Mouse (Mus musculus): ENCODE measurements around the gene Mybph. TPM values are rescaled to one million over a fixed set of nuclear protein-coding genes. Genes with fewer than 3 reads are reported as not detected.

Mybph gene
- polyA plus RNA-seq, 1 experiment from 2014 or later, result 0.43 TPM

DNA sequence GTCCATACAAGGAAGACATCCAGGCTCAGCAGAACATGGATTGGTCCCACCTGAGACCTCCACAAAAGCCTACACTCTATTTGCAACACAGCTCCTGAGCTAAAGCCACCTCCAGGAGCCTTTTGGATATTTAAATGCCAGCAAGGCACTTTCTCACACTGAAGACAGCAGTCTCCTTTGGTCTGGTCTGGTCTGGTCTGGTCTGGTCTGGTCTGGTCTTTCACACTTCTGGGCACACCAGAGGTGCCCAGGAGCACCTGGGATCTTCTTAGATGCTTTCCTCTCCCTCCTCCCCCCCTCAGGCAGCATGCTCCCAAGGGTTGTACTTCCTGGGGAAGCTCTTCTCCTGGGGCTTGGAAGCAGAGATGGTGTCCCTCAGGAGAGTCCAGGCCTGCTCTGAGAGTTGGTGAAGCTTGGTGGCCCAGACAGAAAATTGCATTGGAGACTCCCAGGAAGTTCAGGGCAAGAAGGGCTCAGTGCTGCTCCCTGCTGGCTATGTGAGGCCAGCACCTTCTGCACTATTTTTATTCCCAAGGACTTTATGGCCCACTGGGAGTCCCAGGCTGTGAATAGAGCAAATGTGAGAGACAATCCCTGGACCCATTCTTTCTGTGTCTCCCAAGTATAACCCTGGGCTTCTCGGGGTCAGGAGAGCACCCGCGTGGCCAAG is 8.6 kb downstream of the Mybph start:
- no peaks in the 10 kb centered on the region for H3K9me3 ChIP-seq
- DNase-seq (ENCODE audit: low spot score), result no peak
- H3K4me1 ChIP-seq, result peaks cover 50% of the 10 kb centered on the region
- H3K4me3 ChIP-seq, result no peak overlapping the region
- WGBS, result 38% methylated on average over 3 of the region's 3 CpGs
- H3K27ac ChIP-seq, result peak overlapping the region; percentile 56; the same call in 1 of the 2 replicates
- 0 out of 2 replicates have a peak, but pooled peaks cover 2% of the 10 kb centered on the region for H3K36me3 ChIP-seq
- H3K27me3 ChIP-seq (ENCODE audit: insufficient read depth, poor library complexity, severe bottlenecking), result peaks cover 13% of the 10 kb centered on the region; the same call in 1 of the 2 replicates

DNA sequence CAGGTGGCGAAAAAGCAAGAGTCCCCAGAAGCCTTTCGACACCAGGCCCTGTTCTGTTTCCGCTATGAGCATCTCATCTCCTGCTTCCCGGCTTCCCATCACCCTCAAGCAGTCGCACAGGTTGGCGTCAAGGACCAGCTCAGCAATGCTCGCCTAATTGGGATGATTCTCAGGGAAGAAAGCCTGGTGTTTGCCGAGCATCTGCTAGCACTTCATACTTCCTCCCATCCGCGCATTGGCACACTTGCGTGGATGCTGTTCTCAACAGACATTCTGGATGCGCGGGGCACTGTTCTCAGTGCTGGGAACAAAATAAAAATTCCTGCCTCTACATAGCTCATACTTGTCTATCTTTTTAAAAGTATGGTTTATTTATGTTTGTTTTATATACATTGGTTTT is 11.0 kb downstream of the Mybph start:
- no peak for DNase-seq (ENCODE audit: low spot score)
- Histone ChIP-seq H3K9me3 (no peaks in the 10 kb centered on the region), H3K4me1 (peaks cover 53% of the 10 kb centered on the region), H3K4me3 (no peak overlapping the region), H3K27me3 (ENCODE audit: insufficient read depth, poor library complexity, severe bottlenecking) (0 out of 2 replicates have a peak, but pooled peaks cover 5% of the 10 kb centered on the region), H3K36me3 (0 out of 2 replicates have a peak, but pooled peaks cover 2% of the 10 kb centered on the region), H3K27ac (0 out of 2 replicates have a peak overlapping the region, but pooled peaks have one; percentile 0)
- WGBS, result 87% methylated on average over 13 of the region's 13 CpGs

GRCm38 (mm10) chr1:134205296-134206018 is 12.2 kb downstream of the Mybph start:
- H3K4me3 ChIP-seq, result no peak overlapping the region
- 0 out of 2 replicates have a peak, but pooled peaks cover 2% of the 10 kb centered on the region for H3K36me3 ChIP-seq
- H3K27me3 ChIP-seq (ENCODE audit: insufficient read depth, poor library complexity, severe bottlenecking), result 0 out of 2 replicates have a peak, but pooled peaks cover 1% of the 10 kb centered on the region
- DNase-seq (ENCODE audit: low spot score), result no peak
- WGBS, result 9% methylated on average over 9 of the region's 9 CpGs
- H3K4me1 ChIP-seq, result peaks cover 64% of the 10 kb centered on the region
- no peaks in the 10 kb centered on the region for H3K9me3 ChIP-seq
- peak overlapping the region; percentile 62 for H3K27ac ChIP-seq

DNA sequence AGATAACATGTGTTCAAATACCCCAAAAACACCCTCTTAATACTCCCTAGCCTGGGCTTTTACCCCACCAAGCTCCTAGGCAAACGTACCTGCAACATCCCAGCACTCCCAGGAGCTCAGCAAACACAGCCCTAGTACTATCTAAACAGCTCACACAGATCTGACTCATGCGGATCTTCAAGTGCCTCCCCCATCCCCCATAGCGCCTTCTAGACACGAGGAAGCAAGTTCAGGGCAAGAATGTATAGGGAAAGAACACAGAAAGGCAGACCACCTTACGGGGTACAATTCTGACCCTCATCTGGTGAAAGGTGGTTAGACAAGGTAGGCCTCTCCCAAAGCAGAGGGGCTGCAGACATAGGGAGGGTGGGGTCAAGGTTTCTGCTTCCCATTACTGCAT is 12.8 kb downstream of the Mybph start:
- H3K9me3 ChIP-seq, result no peaks in the 10 kb centered on the region
- no peak for DNase-seq (ENCODE audit: low spot score)
- H3K4me3 ChIP-seq, result no peak overlapping the region
- WGBS, result 22% methylated on average over 5 of the region's 5 CpGs
- H3K27me3 ChIP-seq (ENCODE audit: insufficient read depth, poor library complexity, severe bottlenecking), result no peaks in the 10 kb centered on the region
- H3K27ac ChIP-seq, result peak overlapping the region; percentile 69
- H3K36me3 ChIP-seq, result 0 out of 2 replicates have a peak, but pooled peaks cover 2% of the 10 kb centered on the region
- H3K4me1 ChIP-seq, result peaks cover 69% of the 10 kb centered on the region

DNA sequence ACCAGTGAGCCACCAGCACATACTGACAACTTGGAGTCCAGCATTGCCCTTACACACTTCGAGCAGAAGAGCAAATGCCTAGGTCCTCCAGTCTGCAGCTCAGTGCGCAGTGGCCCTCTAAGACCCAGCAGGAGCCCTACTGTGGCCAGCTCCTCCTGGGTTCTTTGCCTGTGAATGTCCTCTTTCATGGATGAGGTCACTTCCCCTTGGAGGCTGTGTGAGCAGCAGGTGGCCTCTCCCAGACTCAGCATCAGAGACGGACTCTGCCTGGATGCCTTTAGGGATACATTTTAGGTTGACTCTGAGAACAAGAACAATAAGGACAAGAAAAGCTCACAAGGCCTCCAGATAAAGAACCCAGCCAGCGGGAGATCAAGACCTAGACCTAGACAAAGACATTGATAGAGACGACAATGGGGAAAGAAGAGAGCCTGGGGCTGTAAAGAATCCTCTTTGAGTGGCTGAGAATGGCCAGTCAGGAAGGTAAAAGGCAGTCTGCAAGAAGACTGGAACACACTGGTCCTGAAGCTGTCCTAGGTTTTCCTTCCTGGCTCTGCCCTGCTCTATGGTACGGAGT is 17.0 kb downstream of the Mybph start:
- DNase-seq (ENCODE audit: low spot score), result no peak
- no peaks in the 10 kb centered on the region for H3K36me3 ChIP-seq
- no peaks in the 10 kb centered on the region for H3K9me3 ChIP-seq
- H3K4me1 ChIP-seq, result peaks cover 80% of the 10 kb centered on the region
- H3K27me3 ChIP-seq (ENCODE audit: insufficient read depth, poor library complexity, severe bottlenecking), result no peaks in the 10 kb centered on the region
- no peak overlapping the region for H3K27ac ChIP-seq
- H3K4me3 ChIP-seq, result no peak overlapping the region
- WGBS, result 66% methylated on average over 6 of the region's 6 CpGs

- 0 out of 2 replicates have a peak overlapping the region, but pooled peaks have one; percentile 0 for H3K27ac ChIP-seq
- WGBS, result 60% methylated on average over 6 of the region's 6 CpGs
Observed at GRCm38 (mm10) chr1:134211043-134211442, 17.8 kb downstream of the Mybph start.

DNA sequence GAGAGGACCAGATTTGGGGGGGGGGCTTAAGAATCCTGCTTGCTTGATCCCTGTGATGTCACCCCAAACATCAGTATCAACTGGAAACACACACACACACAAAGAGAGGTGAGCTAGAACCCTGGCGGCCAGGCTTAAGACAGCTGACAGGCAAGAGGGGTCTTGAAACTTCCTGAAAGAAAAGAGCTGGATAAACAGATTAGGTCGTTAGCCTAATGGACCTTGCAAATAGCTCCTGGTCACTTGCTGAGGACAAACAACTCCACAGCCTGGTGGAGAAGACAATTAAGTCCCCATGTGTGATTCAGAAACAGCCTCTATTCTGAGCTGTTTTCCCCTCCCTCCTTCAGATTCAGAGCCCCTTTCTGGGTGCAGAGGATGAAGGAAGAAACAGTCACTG is 18.4 kb downstream of the Mybph start:
- no peaks in the 10 kb centered on the region for H3K9me3 ChIP-seq
- WGBS, result 15% methylated on average over 2 of the region's 2 CpGs
- no peak overlapping the region for H3K27ac ChIP-seq
- H3K4me3 ChIP-seq, result no peak overlapping the region
- H3K36me3 ChIP-seq, result no peaks in the 10 kb centered on the region
- DNase-seq (ENCODE audit: low spot score), result no peak
- peaks cover 80% of the 10 kb centered on the region for H3K4me1 ChIP-seq
- H3K27me3 ChIP-seq (ENCODE audit: insufficient read depth, poor library complexity, severe bottlenecking), result no peaks in the 10 kb centered on the region

More at GRCm38 (mm10) chr1:134211043-134211442, 17.8 kb downstream of the Mybph start:
- Histone ChIP-seq H3K4me1 (peaks cover 80% of the 10 kb centered on the region), H3K4me3 (no peak overlapping the region), H3K9me3 (no peaks in the 10 kb centered on the region), H3K36me3 (no peaks in the 10 kb centered on the region), H3K27me3 (ENCODE audit: insufficient read depth, poor library complexity, severe bottlenecking) (no peaks in the 10 kb centered on the region)
- DNase-seq (ENCODE audit: low spot score), result no peak

- WGBS, result 65% methylated on average over 6 of the region's 6 CpGs
- no peak overlapping the region for H3K4me3 ChIP-seq
- H3K9me3 ChIP-seq, result no peaks in the 10 kb centered on the region
- no peaks in the 10 kb centered on the region for H3K27me3 ChIP-seq (ENCODE audit: insufficient read depth, poor library complexity, severe bottlenecking)
- no peak for DNase-seq (ENCODE audit: low spot score)
- 0 out of 2 replicates have a peak overlapping the region, but pooled peaks have one; percentile 47 for H3K27ac ChIP-seq
- peaks cover 83% of the 10 kb centered on the region for H3K4me1 ChIP-seq
- no peaks in the 10 kb centered on the region for H3K36me3 ChIP-seq
Observed at GRCm38 (mm10) chr1:134212351-134212750, 19.1 kb downstream of the Mybph start.

DNA sequence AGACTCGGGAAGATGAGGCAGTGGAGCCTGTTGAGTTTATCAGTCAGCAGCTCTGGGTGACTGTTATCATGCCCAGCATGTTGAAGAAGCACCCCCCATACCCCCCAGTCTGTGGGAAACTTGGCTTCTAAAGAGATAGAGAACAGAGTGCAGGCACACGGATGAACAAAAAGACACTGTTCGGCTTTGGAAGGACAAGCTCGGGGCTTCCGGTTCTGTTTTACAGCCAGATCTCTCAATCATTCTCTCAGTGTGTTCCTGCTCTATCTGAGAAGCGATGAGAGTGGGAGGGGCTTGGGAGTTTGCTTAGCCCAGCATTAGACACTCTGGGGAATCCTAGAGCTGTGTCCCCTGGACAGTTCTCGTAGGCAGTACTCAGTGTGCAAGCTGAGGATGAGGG is 20.2 kb downstream of the Mybph start:
- H3K27me3 ChIP-seq (ENCODE audit: insufficient read depth, poor library complexity, severe bottlenecking), result 0 out of 2 replicates have a peak, but pooled peaks cover 5% of the 10 kb centered on the region
- no peak for DNase-seq (ENCODE audit: low spot score)
- no peaks in the 10 kb centered on the region for H3K36me3 ChIP-seq
- peak overlapping the region; percentile 47; the same call in 1 of the 2 replicates for H3K27ac ChIP-seq
- H3K4me1 ChIP-seq, result peaks cover 86% of the 10 kb centered on the region
- H3K9me3 ChIP-seq, result no peaks in the 10 kb centered on the region
- 34% methylated on average over 7 of the region's 7 CpGs for WGBS
- no peak overlapping the region for H3K4me3 ChIP-seq

DNA sequence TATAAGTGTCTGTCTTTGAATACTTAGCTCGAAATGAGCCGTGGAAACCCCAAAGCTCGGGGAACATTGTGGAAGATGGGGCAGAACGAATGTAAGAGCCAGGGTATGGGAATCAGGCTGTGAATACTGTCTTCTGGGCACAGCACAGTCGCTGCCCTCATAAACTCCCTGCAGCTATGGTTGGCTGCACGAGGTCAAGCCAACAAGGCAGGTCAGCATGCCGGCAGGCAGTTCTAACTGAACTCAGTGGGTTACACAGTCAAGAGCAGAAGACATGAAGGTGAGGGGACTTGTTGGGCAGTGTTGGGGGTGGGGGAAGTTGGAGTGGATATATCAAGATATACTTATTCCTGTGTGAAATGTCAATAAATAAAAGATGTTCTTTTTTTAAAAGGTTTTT is 21.8 kb downstream of the Mybph start:
- Histone ChIP-seq H3K36me3 (no peaks in the 10 kb centered on the region), H3K4me3 (no peak overlapping the region), H3K27ac (no peak overlapping the region), H3K9me3 (no peaks in the 10 kb centered on the region), H3K4me1 (peaks cover 71% of the 10 kb centered on the region), H3K27me3 (ENCODE audit: insufficient read depth, poor library complexity, severe bottlenecking) (peaks cover 10% of the 10 kb centered on the region; the same call in 1 of the 2 replicates)
- no peak for DNase-seq (ENCODE audit: low spot score)
- 73% methylated on average over 7 of the region's 7 CpGs for WGBS

DNA sequence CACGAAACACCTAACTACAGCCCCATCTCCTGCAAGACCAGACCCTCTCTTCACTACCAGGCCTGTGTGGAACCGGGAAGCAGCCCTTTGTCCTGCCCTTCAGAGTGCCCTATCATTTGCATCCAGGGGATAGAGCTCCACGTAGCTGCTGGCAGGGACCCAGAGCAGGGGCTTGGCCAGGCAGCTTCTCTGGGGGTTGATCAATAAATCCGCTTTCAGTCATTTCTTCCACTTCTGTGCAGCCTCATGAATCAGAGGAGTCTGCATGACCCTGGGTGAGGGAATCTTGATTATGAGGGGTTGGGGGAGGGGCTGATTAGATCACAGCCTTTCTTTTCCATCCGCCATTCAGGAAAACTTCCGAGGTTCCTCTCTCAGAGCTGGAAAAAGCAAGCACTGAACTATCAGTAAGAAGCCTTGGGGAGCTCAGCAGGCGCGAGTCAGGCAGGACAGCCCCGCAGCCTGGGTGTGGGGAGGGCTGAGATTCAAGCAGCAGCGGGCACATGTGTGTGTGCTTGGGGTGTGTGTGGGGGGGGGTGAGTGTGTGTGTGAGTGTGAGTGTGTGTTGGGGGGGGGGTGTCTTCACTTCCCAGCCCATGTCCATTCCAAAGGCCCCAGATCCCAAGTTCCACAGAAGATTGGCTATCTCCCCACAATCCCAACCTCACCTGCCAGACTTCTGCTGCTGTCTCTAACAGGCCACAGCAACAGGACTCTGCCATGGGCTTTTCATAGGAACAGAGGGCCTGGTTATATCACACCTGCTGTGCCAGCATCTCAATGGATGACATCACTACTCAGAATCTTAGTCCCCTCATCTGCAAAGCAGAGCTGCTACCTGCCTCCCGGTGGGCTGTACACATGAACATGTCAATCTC is 22.7 kb downstream of the Mybph start:
- Histone ChIP-seq H3K27me3 (ENCODE audit: insufficient read depth, poor library complexity, severe bottlenecking) (peaks cover 10% of the 10 kb centered on the region; the same call in 1 of the 2 replicates), H3K4me1 (peaks cover 63% of the 10 kb centered on the region), H3K4me3 (no peak overlapping the region), H3K36me3 (no peaks in the 10 kb centered on the region), H3K9me3 (no peaks in the 10 kb centered on the region), H3K27ac (peak overlapping the region; percentile 71; the same call in 1 of the 2 replicates)
- WGBS, result 22% methylated on average over 11 of the region's 11 CpGs
- DNase-seq (ENCODE audit: low spot score), result no peak

DNA sequence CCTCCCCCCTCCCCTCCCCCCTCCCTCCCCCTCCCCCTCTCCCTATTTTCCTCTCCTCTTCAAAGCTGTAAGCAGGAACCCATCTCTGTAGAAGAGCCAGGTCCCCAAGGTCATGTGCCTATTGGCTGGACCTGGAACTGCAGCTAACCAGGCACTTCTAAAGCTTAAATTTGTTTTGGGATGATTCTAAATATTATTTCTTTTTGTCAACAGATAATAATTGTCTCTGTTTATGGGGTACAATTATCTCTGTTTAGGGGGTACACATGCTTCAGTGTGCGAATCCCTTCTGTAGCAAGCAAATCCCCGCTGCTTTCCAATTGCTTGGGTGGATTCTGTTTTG is 23.4 kb downstream of the Mybph start:
- no peak for DNase-seq (ENCODE audit: low spot score)
- Histone ChIP-seq H3K4me3 (no peak overlapping the region), H3K27ac (peak overlapping the region; percentile 71; the same call in 1 of the 2 replicates), H3K27me3 (ENCODE audit: insufficient read depth, poor library complexity, severe bottlenecking) (peaks cover 10% of the 10 kb centered on the region; the same call in 1 of the 2 replicates), H3K4me1 (peaks cover 63% of the 10 kb centered on the region), H3K9me3 (no peaks in the 10 kb centered on the region), H3K36me3 (no peaks in the 10 kb centered on the region)
- 87% methylated on average over 2 of the region's 2 CpGs for whole genome bisulfite sequencing

Measured in heart, embryonic 10.5 days (tissue).